Mouse (Mus musculus): Measurements from ENCODE around the gene Hsd17b14. TPM values are rescaled to one million over a fixed set of nuclear protein-coding genes. Genes with fewer than 3 reads are reported as not detected.

Gene Hsd17b14
- polyA plus RNA-seq, 1 experiment from 2014 or later: 0.66 TPM

DNA sequence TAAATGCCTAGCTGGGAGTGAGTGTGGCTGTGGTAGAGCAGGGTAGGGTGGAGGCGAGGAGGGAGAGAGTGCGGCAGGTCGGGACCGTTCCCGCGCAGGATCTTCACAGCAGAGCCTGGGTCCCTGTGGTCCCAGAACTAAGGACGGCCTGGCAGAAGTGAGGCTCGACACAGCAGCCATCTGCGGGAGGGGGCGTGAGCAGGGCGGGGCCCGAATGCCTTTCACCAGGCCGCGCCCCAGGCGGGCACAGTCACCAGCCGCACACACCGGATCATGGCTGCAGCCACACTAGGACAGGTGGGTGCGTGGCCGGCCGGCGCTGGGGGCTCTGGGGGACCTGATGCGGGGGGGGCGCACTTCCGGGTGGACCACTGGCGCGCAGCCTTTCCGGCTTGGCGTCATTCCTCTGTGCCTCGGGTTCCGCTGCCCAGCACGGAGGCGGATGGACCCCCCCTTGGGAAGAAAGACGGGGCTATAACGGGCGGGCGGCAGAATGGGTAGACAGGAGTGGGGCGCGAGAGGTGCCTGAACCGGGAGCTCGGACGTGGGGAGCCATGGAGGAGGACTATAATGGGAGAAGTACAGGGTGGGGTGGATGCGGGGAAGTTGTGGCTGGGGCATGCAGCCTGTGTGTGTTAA, 15.5 kb downstream of the Hsd17b14 start, which contains the start of gene Bcat2:
TSS of gene Bcat2 (plus strand) at position 51 of the 639 bp plus-strand sequence.
- Histone ChIP-seq H3K27me3 (ENCODE audit: control insufficient read depth, insufficient read depth, low read length) (no peaks in the 10 kb centered on the region), H3K4me2 (ENCODE audit: low read depth, low read length) (peak within 1 kb of the TSS; percentile 84), H3K36me3 (ENCODE audit: control insufficient read depth, insufficient read depth) (no peaks in the 10 kb centered on the region), H3K9ac (ENCODE audit: low read length) (peak within 1 kb of the TSS; percentile 90), H3K9me3 (replicated peaks; ENCODE audit: control insufficient read depth, low read length) (no peaks in the 10 kb centered on the region), H3K4me1 (ENCODE audit: control insufficient read depth, insufficient read depth, low read length) (peaks cover 37% of the 10 kb centered on the region), H3K4me3 (ENCODE audit: low read length) (peak within 1 kb of the TSS; percentile 65), H3K27ac (ENCODE audit: low read length) (peak within 1 kb of the TSS; percentile 91)
- peak; percentile 55 for ATAC-seq (replicated peaks; ENCODE audit: extremely low read depth, insufficient read depth, low FRiP score)
- under 1% methylated on average over 39 of the region's 42 CpGs for WGBS

DNA sequence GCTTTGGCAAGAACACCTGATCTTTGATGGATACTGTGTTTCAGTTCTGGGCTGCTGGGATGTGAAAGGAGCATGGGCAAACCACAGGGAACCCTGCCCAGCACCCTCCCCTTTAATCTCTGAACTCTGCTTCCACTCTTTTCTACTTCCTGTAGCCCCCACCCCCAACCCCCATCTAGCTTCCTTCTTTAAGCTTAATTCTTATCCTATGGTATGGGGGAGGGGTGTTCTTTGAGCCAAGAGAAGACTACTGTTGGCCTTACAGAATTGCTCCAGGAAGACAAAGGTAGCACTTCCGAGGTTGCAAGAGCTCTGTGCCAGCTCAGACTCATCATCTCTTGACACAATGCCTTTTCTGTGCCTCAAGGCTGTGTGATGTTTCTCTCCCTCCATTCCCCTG, 17.3 kb downstream of the Hsd17b14 start:
- H3K4me1 ChIP-seq (ENCODE audit: control insufficient read depth, insufficient read depth, low read length): peaks cover 37% of the 10 kb centered on the region
- WGBS: 47% methylated on average over 1 of the region's 1 CpGs

DNA sequence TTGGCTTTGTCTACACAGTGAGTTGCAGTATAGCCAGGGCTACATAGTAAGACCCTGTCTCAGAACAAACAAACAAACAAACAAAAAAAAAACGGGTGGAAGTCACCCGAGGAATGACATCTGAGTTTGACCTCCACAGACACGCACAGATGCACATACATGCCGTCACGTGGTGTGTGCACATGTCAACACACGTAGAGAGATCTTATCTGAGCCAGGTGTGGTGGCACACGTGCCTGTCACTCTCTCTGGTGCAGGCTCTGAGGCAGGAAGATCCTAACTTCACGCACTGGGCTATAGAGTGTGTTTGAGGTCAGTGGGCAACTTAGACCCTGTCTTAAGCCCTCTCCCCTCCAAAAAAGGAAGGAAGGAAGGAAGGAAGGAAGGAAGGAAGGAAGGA, 19.3 kb downstream of the Hsd17b14 start:
- ATAC-seq (replicated peaks; ENCODE audit: extremely low read depth, insufficient read depth, low FRiP score): no peak
- no peak overlapping the region for H3K4me3 ChIP-seq (ENCODE audit: low read length)
- H3K9ac ChIP-seq (ENCODE audit: low read length): no peak overlapping the region
- no peak overlapping the region for H3K27ac ChIP-seq (ENCODE audit: low read length)
- WGBS: 65% methylated on average over 8 of the region's 8 CpGs
- H3K36me3 ChIP-seq (ENCODE audit: control insufficient read depth, insufficient read depth): peaks cover 14% of the 10 kb centered on the region; the same call in 1 of the 2 replicates
- peaks cover 29% of the 10 kb centered on the region for H3K4me1 ChIP-seq (ENCODE audit: control insufficient read depth, insufficient read depth, low read length)
- H3K27me3 ChIP-seq (ENCODE audit: control insufficient read depth, insufficient read depth, low read length): no peaks in the 10 kb centered on the region
- no peaks in the 10 kb centered on the region for H3K9me3 ChIP-seq (replicated peaks; ENCODE audit: control insufficient read depth, low read length)
- H3K4me2 ChIP-seq (ENCODE audit: low read depth, low read length): no peak overlapping the region

More for the DNA sequence above, 17.3 kb downstream of the Hsd17b14 start:
- H3K36me3 ChIP-seq (ENCODE audit: control insufficient read depth, insufficient read depth): peaks cover 11% of the 10 kb centered on the region; the same call in 1 of the 2 replicates
- no peak overlapping the region for H3K4me3 ChIP-seq (ENCODE audit: low read length)
- ATAC-seq (replicated peaks; ENCODE audit: extremely low read depth, insufficient read depth, low FRiP score): no peak
- no peaks in the 10 kb centered on the region for H3K27me3 ChIP-seq (ENCODE audit: control insufficient read depth, insufficient read depth, low read length)
- H3K4me2 ChIP-seq (ENCODE audit: low read depth, low read length): no peak overlapping the region
- no peaks in the 10 kb centered on the region for H3K9me3 ChIP-seq (replicated peaks; ENCODE audit: control insufficient read depth, low read length)
- H3K27ac ChIP-seq (ENCODE audit: low read length): no peak overlapping the region
- H3K9ac ChIP-seq (ENCODE audit: low read length): no peak overlapping the region

DNA sequence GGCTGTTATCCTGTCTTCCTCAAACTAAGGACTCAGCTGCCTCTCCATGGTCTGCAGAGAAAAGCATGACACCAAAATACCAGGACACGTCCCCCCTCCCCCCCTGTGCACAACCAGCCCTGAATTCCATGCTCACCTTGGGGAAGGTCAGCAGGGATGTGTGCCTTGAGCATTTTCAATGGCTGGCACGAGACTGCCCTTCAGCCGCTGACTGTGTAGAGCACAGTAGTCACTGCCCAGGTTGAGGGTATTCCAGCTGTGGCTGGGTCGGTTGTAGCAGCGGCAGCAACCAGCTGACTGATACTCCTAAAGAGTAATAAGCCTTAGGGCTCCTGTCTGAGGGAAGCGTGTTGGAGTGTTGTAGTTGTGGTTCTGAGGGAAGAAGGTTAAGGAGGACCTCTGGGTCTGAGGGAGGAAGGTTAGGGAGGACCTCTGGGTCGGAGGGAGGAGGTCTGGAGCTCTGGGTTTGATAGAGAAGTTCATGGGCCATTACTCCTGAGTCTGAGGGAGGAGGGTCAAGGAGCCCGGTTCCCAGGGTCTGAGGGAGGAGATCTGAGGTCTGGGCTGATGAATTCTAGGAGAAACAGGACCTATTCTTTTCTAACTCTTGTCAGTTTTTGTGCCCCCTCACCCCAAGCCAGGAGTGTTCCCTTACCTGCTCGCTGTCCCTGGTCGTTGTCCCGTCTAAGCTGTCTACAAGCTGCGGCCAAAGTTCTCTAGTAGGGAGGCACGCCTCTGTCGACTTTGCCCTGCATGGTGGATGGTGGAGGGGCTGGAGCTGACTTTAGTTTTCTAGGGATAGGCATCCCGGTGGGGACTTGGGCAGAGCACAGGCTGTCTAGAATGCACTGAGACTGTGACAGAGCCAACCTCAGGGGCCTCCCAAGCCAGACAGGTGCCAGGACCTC, 20.0 kb downstream of the Hsd17b14 start:
- H3K27me3 ChIP-seq (ENCODE audit: control insufficient read depth, insufficient read depth, low read length): no peaks in the 10 kb centered on the region
- no peaks in the 10 kb centered on the region for H3K9me3 ChIP-seq (replicated peaks; ENCODE audit: control insufficient read depth, low read length)
- H3K4me2 ChIP-seq (ENCODE audit: low read depth, low read length): no peak overlapping the region
- WGBS: 72% methylated on average over 15 of the region's 15 CpGs
- peaks cover 14% of the 10 kb centered on the region; the same call in 1 of the 2 replicates for H3K36me3 ChIP-seq (ENCODE audit: control insufficient read depth, insufficient read depth)
- ATAC-seq (replicated peaks; ENCODE audit: extremely low read depth, insufficient read depth, low FRiP score): no peak
- H3K4me3 ChIP-seq (ENCODE audit: low read length): no peak overlapping the region
- peaks cover 29% of the 10 kb centered on the region for H3K4me1 ChIP-seq (ENCODE audit: control insufficient read depth, insufficient read depth, low read length)
- H3K9ac ChIP-seq (ENCODE audit: low read length): no peak overlapping the region
- H3K27ac ChIP-seq (ENCODE audit: low read length): 0 out of 2 replicates have a peak overlapping the region, but pooled peaks have one; percentile 3

DNA sequence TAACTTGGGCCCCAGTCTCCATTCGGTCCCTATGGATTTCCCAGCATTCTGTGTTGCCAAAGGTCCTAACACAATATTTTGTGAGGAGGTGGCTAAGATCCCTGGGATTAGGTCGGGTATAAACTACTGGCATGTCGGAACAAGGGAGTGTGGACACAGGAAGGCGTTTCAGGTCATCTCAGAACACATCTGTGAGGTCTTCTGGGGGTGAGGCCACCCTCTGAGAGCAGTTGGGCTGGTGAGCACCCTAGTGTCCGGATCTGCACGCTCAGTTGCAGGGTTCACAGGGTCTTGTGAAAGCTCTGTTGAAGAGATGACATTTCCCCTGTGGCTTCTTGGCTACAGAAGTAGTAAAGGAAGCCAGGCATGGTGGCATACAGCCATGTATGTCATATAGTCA, 31.2 kb downstream of the Hsd17b14 start:
- Histone ChIP-seq H3K27ac (ENCODE audit: low read length) (no peak overlapping the region), H3K27me3 (ENCODE audit: control insufficient read depth, insufficient read depth, low read length) (no peaks in the 10 kb centered on the region), H3K9ac (ENCODE audit: low read length) (no peak overlapping the region), H3K4me3 (ENCODE audit: low read length) (no peak overlapping the region), H3K36me3 (ENCODE audit: control insufficient read depth, insufficient read depth) (peaks cover 17% of the 10 kb centered on the region), H3K4me2 (ENCODE audit: low read depth, low read length) (no peak overlapping the region), H3K4me1 (ENCODE audit: control insufficient read depth, insufficient read depth, low read length) (0 out of 2 replicates have a peak, but pooled peaks cover 2% of the 10 kb centered on the region), H3K9me3 (replicated peaks; ENCODE audit: control insufficient read depth, low read length) (no peaks in the 10 kb centered on the region)
- WGBS: 97% methylated on average over 6 of the region's 6 CpGs
- no peak for ATAC-seq (replicated peaks; ENCODE audit: extremely low read depth, insufficient read depth, low FRiP score)

DNA sequence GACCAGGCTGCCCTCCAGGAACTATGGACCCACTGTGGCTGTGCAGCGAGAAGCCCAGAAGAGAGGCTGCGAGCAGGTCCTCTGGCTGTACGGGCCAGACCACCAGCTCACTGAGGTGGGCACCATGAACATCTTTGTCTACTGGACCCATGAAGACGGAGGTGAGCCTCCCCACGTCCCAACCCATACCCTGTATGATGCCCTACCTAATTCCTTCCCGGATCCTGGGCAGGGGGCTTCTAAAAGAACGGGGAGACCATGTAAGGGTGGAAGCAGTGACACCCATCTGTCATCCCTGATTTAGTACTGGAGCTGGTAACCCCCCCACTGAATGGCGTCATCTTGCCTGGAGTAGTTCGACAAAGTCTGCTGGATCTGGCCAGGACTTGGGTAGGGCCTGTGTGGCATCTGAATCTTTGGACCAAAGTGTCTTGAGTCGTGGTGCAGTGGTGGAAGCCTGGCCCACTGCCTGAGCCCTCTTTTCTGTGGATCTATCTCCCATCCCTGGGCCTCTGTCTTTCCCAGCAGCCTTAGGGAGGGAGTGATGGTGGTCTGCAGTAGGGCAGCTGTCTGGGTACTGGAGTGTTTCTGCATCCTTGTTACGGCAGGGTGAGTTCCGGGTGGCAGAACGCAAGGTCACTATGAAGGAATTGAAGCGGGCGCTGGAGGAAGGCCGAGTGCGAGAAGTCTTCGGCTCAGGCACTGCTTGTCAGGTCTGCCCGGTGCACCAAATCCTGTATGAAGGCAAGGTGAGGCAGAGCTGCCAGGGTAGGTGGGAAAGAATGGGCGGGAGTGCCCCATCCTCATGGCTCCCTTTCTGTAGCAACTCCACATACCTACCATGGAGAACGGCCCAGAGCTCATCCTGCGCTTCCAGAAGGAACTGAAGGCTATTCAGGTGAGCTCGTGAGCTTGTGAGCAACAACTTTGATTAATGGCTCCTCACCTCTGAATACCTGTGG, 33.2 kb downstream of the Hsd17b14 start:
- WGBS: 93% methylated on average over 23 of the region's 23 CpGs
- ATAC-seq (replicated peaks; ENCODE audit: extremely low read depth, insufficient read depth, low FRiP score): no peak

DNA sequence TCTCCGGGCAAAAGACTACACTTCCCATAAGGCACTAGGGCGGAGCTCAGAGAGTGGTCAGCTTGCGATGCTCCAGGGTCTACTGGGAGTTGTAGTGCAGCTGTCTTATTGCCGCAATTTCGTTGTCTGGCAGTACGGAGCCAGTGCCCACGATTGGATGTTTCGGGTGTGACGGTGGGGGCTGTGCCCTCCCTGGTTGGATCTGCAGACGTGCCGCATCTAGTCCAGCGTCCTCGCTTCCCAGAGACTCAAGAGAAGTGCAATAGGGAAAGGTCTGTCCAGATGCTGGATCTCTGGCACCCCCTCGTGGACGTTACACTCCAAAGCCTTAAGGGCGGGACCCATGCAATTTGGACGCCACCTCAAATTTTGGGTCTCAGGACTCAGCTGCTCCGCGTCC, 34.5 kb downstream of the Hsd17b14 start:
- H3K27ac ChIP-seq (ENCODE audit: low read length): no peak overlapping the region
- H3K4me2 ChIP-seq (ENCODE audit: low read depth, low read length): peak overlapping the region; percentile 56
- peaks cover 15% of the 10 kb centered on the region for H3K36me3 ChIP-seq (ENCODE audit: control insufficient read depth, insufficient read depth)
- no peaks in the 10 kb centered on the region for H3K27me3 ChIP-seq (ENCODE audit: control insufficient read depth, insufficient read depth, low read length)
- H3K9me3 ChIP-seq (replicated peaks; ENCODE audit: control insufficient read depth, low read length): no peaks in the 10 kb centered on the region
- H3K4me1 ChIP-seq (ENCODE audit: control insufficient read depth, insufficient read depth, low read length): peaks cover 2% of the 10 kb centered on the region; the same call in 1 of the 2 replicates
- no peak overlapping the region; the same call in 1 of the 2 replicates for H3K9ac ChIP-seq (ENCODE audit: low read length)
- peak overlapping the region; percentile 49 for H3K4me3 ChIP-seq (ENCODE audit: low read length)
- WGBS: 5% methylated on average over 19 of the region's 19 CpGs
- ATAC-seq (replicated peaks; ENCODE audit: extremely low read depth, insufficient read depth, low FRiP score): peak; percentile 97

More for the DNA sequence above, 33.2 kb downstream of the Hsd17b14 start:
- H3K27me3 ChIP-seq (ENCODE audit: control insufficient read depth, insufficient read depth, low read length): no peaks in the 10 kb centered on the region
- H3K4me2 ChIP-seq (ENCODE audit: low read depth, low read length): no peak overlapping the region
- H3K4me1 ChIP-seq (ENCODE audit: control insufficient read depth, insufficient read depth, low read length): peaks cover 2% of the 10 kb centered on the region; the same call in 1 of the 2 replicates
- no peak overlapping the region for H3K27ac ChIP-seq (ENCODE audit: low read length)
- peaks cover 15% of the 10 kb centered on the region for H3K36me3 ChIP-seq (ENCODE audit: control insufficient read depth, insufficient read depth)
- no peaks in the 10 kb centered on the region for H3K9me3 ChIP-seq (replicated peaks; ENCODE audit: control insufficient read depth, low read length)
- H3K4me3 ChIP-seq (ENCODE audit: low read length): no peak overlapping the region
- no peak overlapping the region for H3K9ac ChIP-seq (ENCODE audit: low read length)

DNA sequence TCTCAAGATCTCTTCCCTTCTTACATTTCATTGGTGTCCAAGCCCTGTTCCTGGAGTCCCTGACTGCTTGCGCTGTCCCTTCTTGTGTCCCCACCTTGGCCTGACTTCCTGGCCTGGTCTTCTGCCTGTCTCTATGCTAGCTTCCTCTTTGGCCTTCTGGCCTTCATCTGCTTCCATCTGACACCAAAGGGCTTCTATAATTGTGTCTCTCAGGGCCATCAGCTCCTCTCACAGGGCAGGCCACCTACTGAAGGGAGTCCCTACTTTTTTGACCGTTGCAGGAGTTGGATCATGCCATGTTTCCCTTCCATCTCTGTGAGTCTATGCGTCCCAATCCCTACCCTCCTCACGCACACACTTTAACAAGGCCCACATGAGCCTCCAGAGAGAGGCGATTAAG, 35.2 kb downstream of the Hsd17b14 start:
- peaks cover 2% of the 10 kb centered on the region; the same call in 1 of the 2 replicates for H3K4me1 ChIP-seq (ENCODE audit: control insufficient read depth, insufficient read depth, low read length)
- H3K4me3 ChIP-seq (ENCODE audit: low read length): no peak overlapping the region
- 94% methylated on average over 5 of the region's 5 CpGs for WGBS
- H3K27ac ChIP-seq (ENCODE audit: low read length): 0 out of 2 replicates have a peak overlapping the region, but pooled peaks have one; percentile 16
- H3K9ac ChIP-seq (ENCODE audit: low read length): no peak overlapping the region; the same call in 1 of the 2 replicates
- no peak for ATAC-seq (replicated peaks; ENCODE audit: extremely low read depth, insufficient read depth, low FRiP score)
- H3K9me3 ChIP-seq (replicated peaks; ENCODE audit: control insufficient read depth, low read length): no peaks in the 10 kb centered on the region
- no peaks in the 10 kb centered on the region for H3K27me3 ChIP-seq (ENCODE audit: control insufficient read depth, insufficient read depth, low read length)
- peaks cover 9% of the 10 kb centered on the region for H3K36me3 ChIP-seq (ENCODE audit: control insufficient read depth, insufficient read depth)
- H3K4me2 ChIP-seq (ENCODE audit: low read depth, low read length): no peak overlapping the region
